Mouse (Mus musculus): ENCODE measurements around the gene Srl. TPM values are rescaled to one million over a fixed set of nuclear protein-coding genes. Genes with fewer than 3 reads are reported as not detected.

The Srl gene
- polyA plus RNA-seq, 1 experiment, result 9.6 TPM

DNA sequence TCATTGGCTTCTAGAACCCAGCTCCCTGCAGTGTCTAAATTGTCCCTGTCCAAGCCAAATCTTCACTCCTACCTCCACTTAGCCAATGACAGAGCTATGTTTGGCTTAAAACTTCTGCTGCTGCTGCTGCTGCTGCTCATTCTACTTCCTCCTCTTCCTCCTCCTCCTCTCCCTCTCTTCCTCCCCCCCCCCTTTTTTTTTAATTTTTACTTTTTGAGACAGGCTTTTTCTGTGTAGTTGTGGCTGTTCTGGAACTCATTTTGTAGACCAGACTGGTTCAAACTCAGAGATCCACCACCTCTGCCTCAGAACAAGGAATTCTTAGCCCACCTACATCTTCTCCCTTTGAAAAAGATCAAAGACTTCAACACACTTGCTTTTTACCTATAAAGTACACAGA lies 39.0 kb downstream of the Srl start:
- Histone ChIP-seq H3K4me3 (ENCODE audit: insufficient read depth, low read length) (no peak overlapping the region), H3K27ac (ENCODE audit: insufficient read depth, low read length) (no peak overlapping the region), H3K4me1 (ENCODE audit: control insufficient read depth, insufficient read depth, low read length) (no peaks in the 10 kb centered on the region)
- TF ChIP-seq CTCF (IDR thresholded peaks at IDR 0.05; ENCODE audit: extremely low read depth, insufficient read depth, low read length) (no peak), POLR2A (IDR thresholded peaks at IDR 0.05; ENCODE audit: extremely low read depth, insufficient read depth, low read length) (no peak)

DNA sequence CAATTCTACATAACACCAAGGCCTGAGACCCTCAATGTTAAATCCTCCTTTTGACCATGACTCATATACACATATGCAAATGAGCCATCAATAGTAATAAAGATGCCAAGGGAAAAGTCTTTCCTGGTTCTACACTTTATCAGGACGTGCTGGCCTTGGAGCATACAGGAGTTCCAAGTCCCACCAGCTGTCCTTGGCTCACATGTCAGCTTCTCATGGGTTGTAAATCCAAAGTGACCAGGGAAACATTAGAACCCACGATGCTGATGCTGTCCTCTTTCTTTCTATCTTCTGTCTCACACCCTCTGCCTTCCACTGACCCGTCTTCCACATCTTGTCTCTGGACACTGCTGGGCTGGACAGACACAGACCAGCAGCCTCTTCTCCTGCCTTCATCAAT lies 39.9 kb downstream of the Srl start:
- no peak for TF ChIP-seq POLR2A (IDR thresholded peaks at IDR 0.05; ENCODE audit: extremely low read depth, insufficient read depth, low read length)
- TF ChIP-seq CTCF (IDR thresholded peaks at IDR 0.05; ENCODE audit: extremely low read depth, insufficient read depth, low read length), result no peak

DNA sequence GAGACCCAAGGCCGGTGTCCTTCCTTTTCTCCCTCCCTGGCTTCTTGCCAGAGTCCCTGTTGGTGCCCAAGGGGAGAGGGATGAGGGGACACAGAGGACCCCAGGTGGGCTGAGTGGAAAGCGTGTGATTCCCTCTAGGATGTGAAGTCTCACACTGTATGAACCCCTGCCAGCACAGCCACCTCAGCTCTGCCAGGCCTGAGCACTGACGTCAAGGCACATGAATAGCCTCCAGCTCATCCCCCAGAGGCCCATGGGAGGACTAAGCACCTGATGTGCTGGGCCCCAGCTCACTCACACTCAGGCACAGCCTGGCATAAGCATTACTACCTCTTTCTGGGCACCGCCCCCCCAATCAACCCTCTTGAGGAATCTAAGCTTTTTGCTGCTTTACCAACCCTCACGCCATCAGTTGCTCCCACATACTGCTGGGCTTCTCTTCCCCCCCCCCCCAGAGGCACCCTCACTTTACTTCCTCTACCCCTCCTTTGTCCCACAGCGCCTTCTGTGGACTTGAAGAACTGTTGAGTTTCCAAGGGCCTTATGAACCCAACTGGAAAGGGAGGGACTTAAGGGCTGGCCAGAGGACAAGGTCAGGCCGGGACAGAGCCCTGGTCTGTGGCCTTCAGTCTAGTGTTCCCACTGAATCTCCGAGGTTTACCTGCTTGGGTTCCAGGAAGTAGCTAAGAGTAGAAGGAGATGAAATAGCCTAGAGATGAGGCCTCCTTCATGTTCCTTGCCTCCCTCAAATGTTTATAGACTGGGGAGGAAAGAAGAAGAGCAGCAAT lies 40.8 kb downstream of the Srl start:
- Histone ChIP-seq H3K4me1 (ENCODE audit: control insufficient read depth, insufficient read depth, low read length) (no peaks in the 10 kb centered on the region), H3K4me3 (ENCODE audit: insufficient read depth, low read length) (no peak overlapping the region), H3K27ac (ENCODE audit: insufficient read depth, low read length) (no peak overlapping the region)
- TF ChIP-seq CTCF (IDR thresholded peaks at IDR 0.05; ENCODE audit: extremely low read depth, insufficient read depth, low read length) (no peak), POLR2A (IDR thresholded peaks at IDR 0.05; ENCODE audit: extremely low read depth, insufficient read depth, low read length) (no peak)

More for the DNA sequence above, 39.9 kb downstream of the Srl start:
- no peak overlapping the region for H3K4me3 ChIP-seq (ENCODE audit: insufficient read depth, low read length)
- no peak overlapping the region for H3K27ac ChIP-seq (ENCODE audit: insufficient read depth, low read length)
- no peaks in the 10 kb centered on the region for H3K4me1 ChIP-seq (ENCODE audit: control insufficient read depth, insufficient read depth, low read length)

DNA sequence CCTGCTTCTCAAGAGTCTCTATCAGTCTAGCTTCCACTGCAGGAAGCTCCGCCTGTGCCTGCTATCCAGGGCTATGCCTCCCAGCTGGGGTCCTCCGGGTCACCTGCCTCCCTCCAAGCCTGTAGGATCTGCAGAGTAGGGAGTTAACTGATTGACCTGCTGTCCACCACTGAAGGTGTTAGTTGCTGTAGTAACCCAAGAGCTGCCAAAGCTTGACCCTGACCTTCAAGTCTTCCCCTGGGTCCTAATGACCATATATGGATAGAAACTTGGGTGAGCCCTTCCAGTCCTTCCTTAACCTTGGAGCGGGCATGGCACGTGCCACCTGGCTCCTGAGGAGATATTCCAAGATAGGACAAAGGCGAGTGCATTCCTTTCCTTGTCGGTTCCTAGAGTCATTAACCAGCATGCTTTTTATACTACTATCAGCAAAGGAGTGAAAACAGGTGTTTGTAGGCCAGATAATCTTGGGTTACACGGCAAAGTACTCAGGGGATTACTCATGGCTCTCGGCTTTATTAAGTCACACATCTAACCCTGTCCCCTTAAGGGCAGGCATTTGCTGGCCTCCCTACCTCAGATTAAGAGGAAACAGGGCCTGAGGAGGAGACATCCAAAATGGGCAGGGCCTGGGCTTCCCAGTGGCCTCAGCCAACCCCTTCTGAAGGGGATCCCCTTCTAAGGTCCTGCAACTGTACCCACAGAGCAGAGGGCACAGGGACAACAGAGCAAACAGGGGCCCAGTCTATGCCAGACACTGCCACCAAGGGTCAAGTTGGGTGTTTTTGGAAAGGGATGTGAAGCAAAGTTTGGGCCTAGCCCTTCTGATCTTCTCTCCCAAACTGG lies 43.6 kb downstream of the Srl start:
- no peak for TF ChIP-seq CTCF (IDR thresholded peaks at IDR 0.05; ENCODE audit: extremely low read depth, insufficient read depth, low read length)
- no peak for TF ChIP-seq POLR2A (IDR thresholded peaks at IDR 0.05; ENCODE audit: extremely low read depth, insufficient read depth, low read length)
- Histone ChIP-seq H3K4me3 (ENCODE audit: insufficient read depth, low read length) (no peak overlapping the region), H3K4me1 (ENCODE audit: control insufficient read depth, insufficient read depth, low read length) (no peaks in the 10 kb centered on the region), H3K27ac (ENCODE audit: insufficient read depth, low read length) (no peak overlapping the region)

DNA sequence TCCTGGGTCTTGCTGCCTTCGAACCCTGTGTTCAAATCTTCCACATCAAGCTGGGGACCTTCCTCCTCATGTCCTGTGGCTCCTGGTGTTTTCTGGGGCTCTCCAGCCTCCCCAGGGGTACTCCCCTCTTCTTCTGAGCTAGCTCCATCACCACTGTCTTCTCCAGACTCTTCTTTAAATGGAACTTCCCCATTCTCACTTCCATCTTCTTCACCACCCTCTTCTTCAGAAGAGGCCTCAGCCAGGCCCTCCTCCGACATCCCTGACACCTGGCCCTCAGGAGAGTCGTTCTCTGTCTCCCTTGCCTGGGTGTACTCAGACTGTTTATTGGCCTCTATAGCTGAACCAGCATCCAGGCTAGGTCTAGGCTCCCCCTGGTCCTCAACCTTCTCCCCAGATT lies 45.1 kb downstream of the Srl start:
- TF ChIP-seq POLR2A (IDR thresholded peaks at IDR 0.05; ENCODE audit: extremely low read depth, insufficient read depth, low read length) (no peak), CTCF (IDR thresholded peaks at IDR 0.05; ENCODE audit: extremely low read depth, insufficient read depth, low read length) (no peak)

DNA sequence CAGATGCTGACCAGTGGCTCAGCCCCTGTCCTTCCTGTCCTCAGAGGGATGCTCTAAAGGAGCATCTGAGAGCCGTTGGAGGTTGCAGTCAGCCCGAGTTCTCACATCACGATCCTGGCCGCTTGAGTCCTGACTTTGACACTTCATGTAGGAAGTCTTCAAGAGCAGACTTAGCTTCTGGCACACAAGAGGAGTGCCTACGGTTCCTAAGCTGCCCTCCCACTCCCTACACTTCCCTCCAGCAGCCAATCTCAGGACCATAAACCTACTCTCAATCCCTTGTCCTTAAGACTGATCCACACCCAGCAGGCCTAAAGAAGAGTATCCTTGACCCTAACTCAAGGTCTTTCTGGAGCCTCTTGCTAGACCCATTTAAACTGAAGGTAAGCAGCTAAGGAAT lies 45.8 kb downstream of the Srl start:
- Histone ChIP-seq H3K27ac (ENCODE audit: insufficient read depth, low read length) (no peak overlapping the region), H3K4me3 (ENCODE audit: insufficient read depth, low read length) (no peak overlapping the region)

More for the DNA sequence above, 45.1 kb downstream of the Srl start:
- Histone ChIP-seq H3K4me3 (ENCODE audit: insufficient read depth, low read length) (no peak overlapping the region), H3K27ac (ENCODE audit: insufficient read depth, low read length) (no peak overlapping the region), H3K4me1 (ENCODE audit: control insufficient read depth, insufficient read depth, low read length) (no peaks in the 10 kb centered on the region)

DNA sequence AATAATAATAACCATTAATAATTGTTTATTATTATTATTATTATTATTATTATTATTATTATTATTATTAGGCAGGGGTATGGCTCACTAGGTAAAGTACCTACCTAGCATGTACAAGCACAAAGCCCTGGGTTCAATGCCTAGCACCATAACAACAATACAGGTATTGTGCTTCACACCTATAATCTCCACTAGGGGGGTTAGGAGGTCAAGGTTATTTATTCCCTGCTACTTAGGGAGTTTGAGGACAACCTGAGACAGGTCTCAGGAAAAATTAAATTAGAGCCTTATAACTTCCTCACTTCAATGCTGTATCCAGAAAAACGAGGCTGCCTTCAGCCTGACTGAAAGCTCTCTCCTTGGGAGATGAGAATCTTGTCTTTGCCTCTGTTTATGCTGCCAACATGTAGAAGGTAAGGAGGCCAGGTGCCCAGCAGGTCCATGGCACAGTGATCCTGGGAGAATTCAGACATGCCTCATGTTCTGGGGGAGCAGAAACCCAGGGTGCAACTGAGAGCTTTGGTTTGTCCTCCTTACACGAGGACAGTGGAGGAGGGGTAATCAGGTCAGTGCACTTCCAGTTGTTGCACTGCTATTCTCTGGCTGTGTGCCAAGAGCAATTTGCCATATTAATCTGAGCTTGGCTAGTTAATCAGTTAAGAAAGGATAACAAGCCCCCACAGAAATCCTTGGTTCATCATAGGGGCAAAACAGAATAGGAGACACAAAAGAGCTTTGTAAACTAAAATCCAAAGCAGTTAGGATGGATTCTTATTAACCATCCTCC lies 48.6 kb downstream of the Srl start:
- Histone ChIP-seq H3K4me1 (ENCODE audit: control insufficient read depth, insufficient read depth, low read length) (no peaks in the 10 kb centered on the region), H3K27ac (ENCODE audit: insufficient read depth, low read length) (no peak overlapping the region), H3K4me3 (ENCODE audit: insufficient read depth, low read length) (no peak overlapping the region)
- no peak for TF ChIP-seq CTCF (IDR thresholded peaks at IDR 0.05; ENCODE audit: extremely low read depth, insufficient read depth, low read length)
- no peak for TF ChIP-seq POLR2A (IDR thresholded peaks at IDR 0.05; ENCODE audit: extremely low read depth, insufficient read depth, low read length)

More for the DNA sequence above, 45.8 kb downstream of the Srl start:
- no peak for TF ChIP-seq CTCF (IDR thresholded peaks at IDR 0.05; ENCODE audit: extremely low read depth, insufficient read depth, low read length)
- TF ChIP-seq POLR2A (IDR thresholded peaks at IDR 0.05; ENCODE audit: extremely low read depth, insufficient read depth, low read length), result no peak
- no peaks in the 10 kb centered on the region for H3K4me1 ChIP-seq (ENCODE audit: control insufficient read depth, insufficient read depth, low read length)

DNA sequence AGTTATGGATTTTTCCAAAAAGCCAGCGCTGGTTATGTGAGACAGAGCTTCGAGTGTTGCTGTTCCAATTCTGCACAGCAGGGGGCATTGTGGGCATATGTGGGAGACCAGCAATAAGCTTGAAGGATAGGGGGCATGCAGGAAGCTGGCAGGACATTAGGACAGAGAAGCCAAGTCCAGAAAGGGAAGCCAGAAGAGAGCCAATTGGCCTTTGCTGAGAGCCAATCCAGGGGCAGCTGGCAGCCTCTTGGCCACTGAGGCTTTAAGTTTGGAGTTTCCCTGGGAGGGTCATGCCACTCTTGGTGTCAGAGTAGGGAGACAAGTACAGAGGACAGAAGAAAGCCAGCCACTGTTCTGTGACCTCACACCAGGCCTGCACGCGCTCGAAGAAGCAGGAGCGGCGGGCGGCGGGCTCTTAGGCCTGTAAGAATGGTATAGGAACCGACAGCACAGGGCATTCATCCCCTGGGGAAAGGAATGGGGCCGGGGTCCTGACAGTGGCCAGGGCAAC lies 52.4 kb downstream of the Srl start:
- H3K27ac ChIP-seq (ENCODE audit: insufficient read depth, low read length), result no peak overlapping the region

More for the DNA sequence above, 52.4 kb downstream of the Srl start:
- H3K4me1 ChIP-seq (ENCODE audit: control insufficient read depth, insufficient read depth, low read length), result no peaks in the 10 kb centered on the region
- no peak overlapping the region for H3K4me3 ChIP-seq (ENCODE audit: insufficient read depth, low read length)
- 0 out of 2 replicates have a peak, but pooled peaks have one; percentile 25 for TF ChIP-seq POLR2A (IDR thresholded peaks at IDR 0.05; ENCODE audit: extremely low read depth, insufficient read depth, low read length)
- peak; percentile 90 for TF ChIP-seq CTCF (IDR thresholded peaks at IDR 0.05; ENCODE audit: extremely low read depth, insufficient read depth, low read length)
